Mouse (Mus musculus) bone marrow, adult 2 months (tissue): ENCODE data around the gene Hrk. TPM values are rescaled to one million over a fixed set of nuclear protein-coding genes. Genes with fewer than 3 reads are reported as not detected.

Experiments
- H3K27ac ChIP-seq: fragments of 200-500 bp; 2 replicates; pipeline ENCODE4 v1.5.1; 2012; ENCODE audit warnings: low read depth, mild to moderate bottlenecking, control low read depth, inconsistent platforms, low read length; ENCODE audit not compliant: control insufficient read depth, poor library complexity, insufficient read depth
- H3K4me1 ChIP-seq: fragments of 200-500 bp; 2 replicates; pipeline ENCODE4 v1.6.1; 2011; ENCODE audit warnings: low read length; ENCODE audit not compliant: control insufficient read depth, insufficient read depth
- H3K4me3 ChIP-seq: fragments of 200-500 bp; replicated peaks from 2 replicates; pipeline ENCODE3; 2011; ENCODE audit warnings: mild to moderate bottlenecking, low read depth, low read length, control low read depth; ENCODE audit not compliant: control insufficient read depth
- CTCF ChIP-seq: fragments of 200-500 bp; IDR thresholded peaks from 2 replicates; pipeline ENCODE4 v1.5.1; 2011; ENCODE audit warnings: low read length, control low read depth; ENCODE audit not compliant: control insufficient read depth, insufficient read depth
- POLR2A ChIP-seq: fragments of 200-500 bp; IDR thresholded peaks from 2 replicates; pipeline ENCODE4 v1.6.1; 2011; ENCODE audit warnings: low read depth, mild to moderate bottlenecking, control low read depth, low read length, borderline replicate concordance; ENCODE audit not compliant: control insufficient read depth
- WGBS: fragments of 180-500 bp; shearing (Covaris S2); methylation state at CpG from one replicate; pipeline ENCODE4 v1.1.7; 2018; 5-methylcytosine and 5-hydroxymethylcytosine counted together
- polyA plus RNA-seq: library from polyadenylated mRNA; stranded (reverse); fragments of >200 nt; gene quantifications from 2 replicates; pipeline ENCODE4 v1.2.4, GENCODE M21; 2011; ENCODE audit warnings: low replicate concordance; ENCODE audit not compliant: missing spikeins, insufficient read depth, insufficient read length

Hrk gene
- polyA plus RNA-seq, 1 experiment: 1.1 TPM

- Histone ChIP-seq H3K4me1 (no peaks in the 10 kb centered on the region), H3K4me3 (no peak overlapping the region), H3K27ac (no peak overlapping the region)
- 74% methylated on average over 13 of the region's 13 CpGs for WGBS
- TF ChIP-seq CTCF (no peak), POLR2A (no peak)
Observed at GRCm38 (mm10) chr5:118197421-118197820, 33.0 kb downstream of the Hrk start.

- 82% methylated on average over 5 of the region's 5 CpGs for WGBS
- TF ChIP-seq CTCF (no peak), POLR2A (no peak)
- no peak overlapping the region for H3K4me3 ChIP-seq
Observed at GRCm38 (mm10) chr5:118199670-118200069, 35.2 kb downstream of the Hrk start.

GRCm38 (mm10) chr5:118204675-118205440, 40.4 kb downstream of the Hrk start:
- Histone ChIP-seq H3K27ac (no peak overlapping the region), H3K4me3 (no peak overlapping the region), H3K4me1 (no peaks in the 10 kb centered on the region)
- WGBS: 39% methylated on average over 16 of the region's 16 CpGs
- TF ChIP-seq CTCF (no peak), POLR2A (no peak)

More at GRCm38 (mm10) chr5:118199670-118200069, 35.2 kb downstream of the Hrk start:
- no peaks in the 10 kb centered on the region for H3K4me1 ChIP-seq
- no peak overlapping the region for H3K27ac ChIP-seq

- TF ChIP-seq CTCF: no peak
- no peak for TF ChIP-seq POLR2A
- H3K27ac ChIP-seq: no peak overlapping the region
- H3K4me3 ChIP-seq: no peak overlapping the region
- 76% methylated on average over 8 of the region's 8 CpGs for WGBS
- H3K4me1 ChIP-seq: no peaks in the 10 kb centered on the region
Observed at GRCm38 (mm10) chr5:118205852-118206251, 41.4 kb downstream of the Hrk start.

- H3K27ac ChIP-seq: no peak overlapping the region
- no peak overlapping the region for H3K4me3 ChIP-seq
- no peaks in the 10 kb centered on the region for H3K4me1 ChIP-seq
- 35% methylated on average over 5 of the region's 5 CpGs for WGBS
- TF ChIP-seq CTCF (no peak), POLR2A (no peak)
Observed at GRCm38 (mm10) chr5:118214012-118214411, 49.6 kb downstream of the Hrk start.

GRCm38 (mm10) chr5:118214418-118215154, 50.1 kb downstream of the Hrk start:
- no peak overlapping the region for H3K27ac ChIP-seq
- 12% methylated on average over 24 of the region's 24 CpGs for WGBS
- TF ChIP-seq POLR2A (no peak), CTCF (no peak)
- H3K4me3 ChIP-seq: no peak overlapping the region
- no peaks in the 10 kb centered on the region for H3K4me1 ChIP-seq

- WGBS: 72% methylated on average over 6 of the region's 6 CpGs
Observed at GRCm38 (mm10) chr5:118217410-118217809, 53.0 kb downstream of the Hrk start.

GRCm38 (mm10) chr5:118223142-118223757, 58.8 kb downstream of the Hrk start:
- TF ChIP-seq CTCF (no peak), POLR2A (no peak)
- 66% methylated on average over 9 of the region's 9 CpGs for WGBS
- H3K27ac ChIP-seq: no peak overlapping the region
- no peaks in the 10 kb centered on the region for H3K4me1 ChIP-seq
- H3K4me3 ChIP-seq: no peak overlapping the region

More at GRCm38 (mm10) chr5:118217410-118217809, 53.0 kb downstream of the Hrk start:
- H3K4me1 ChIP-seq: no peaks in the 10 kb centered on the region
- no peak overlapping the region for H3K4me3 ChIP-seq
- no peak overlapping the region for H3K27ac ChIP-seq
- TF ChIP-seq CTCF (no peak), POLR2A (no peak)

GRCm38 (mm10) chr5:118230071-118230611, 65.7 kb downstream of the Hrk start:
- TF ChIP-seq POLR2A (no peak), CTCF (no peak)
- H3K4me3 ChIP-seq: no peak overlapping the region
- WGBS: 87% methylated on average over 13 of the region's 13 CpGs
- no peak overlapping the region for H3K27ac ChIP-seq
- H3K4me1 ChIP-seq: no peaks in the 10 kb centered on the region
